Mouse (Mus musculus) embryo, embryonic 10 days (tissue): ENCODE results near the gene Krtap4-1.
"Not testable (repeated sequence)": the region's sequence is repeated elsewhere in the genome, so short reads cannot be mapped to it uniquely, and the experiment has no call there.

Source experiments
- DNase-seq: peaks from one replicate; pipeline ENCODE4 v3.0.0-alpha.2; 2015; ENCODE audit warnings: low spot score

The Krtap4-1 gene

GRCm38 (mm10) chr11:99628138-99628537 is at the start of gene Krtap4-1:
Gene Krtap4-1, minus strand, starts transcription at chr11:99628238.
- DNase-seq, result no peak

- DNase-seq, result no peak
Measured at GRCm38 (mm10) chr11:99665860-99666259, 37.8 kb upstream of the Krtap4-1 start, which contains the start of gene Krtap4-6. Gene Krtap4-6, minus strand, starts transcription at chr11:99665960.

GRCm38 (mm10) chr11:99662802-99663201 is 34.8 kb upstream of the Krtap4-1 start:
- no peak for DNase-seq

GRCm38 (mm10) chr11:99659256-99659655 is 31.2 kb upstream of the Krtap4-1 start:
- no peak for DNase-seq

GRCm38 (mm10) chr11:99658467-99659010 is 30.5 kb upstream of the Krtap4-1 start, which contains the start of gene Gm11563:
Gene Gm11563, minus strand, starts transcription at chr11:99658960.
- DNase-seq, result not testable (repeated sequence)

GRCm38 (mm10) chr11:99657051-99657450 is 29.0 kb upstream of the Krtap4-1 start:
- DNase-seq, result no peak

GRCm38 (mm10) chr11:99650136-99650535 is 22.1 kb upstream of the Krtap4-1 start, which contains the start of gene Gm11555:
Gene Gm11555, minus strand, starts transcription at chr11:99650236.
- DNase-seq, result no peak

- DNase-seq, result no peak
Measured at GRCm38 (mm10) chr11:99646444-99646843, 18.4 kb upstream of the Krtap4-1 start.

GRCm38 (mm10) chr11:99644351-99644750 is 16.3 kb upstream of the Krtap4-1 start:
- no peak for DNase-seq

GRCm38 (mm10) chr11:99643635-99644139 is 15.6 kb upstream of the Krtap4-1 start, which contains the start of gene Krtap4-7:
Gene Krtap4-7, minus strand, starts transcription at chr11:99644089.
- DNase-seq, result not testable (repeated sequence)

GRCm38 (mm10) chr11:99640926-99641325 is 12.9 kb upstream of the Krtap4-1 start:
- DNase-seq, result no peak

- DNase-seq, result no peak
Measured at GRCm38 (mm10) chr11:99637086-99637485, 9.0 kb upstream of the Krtap4-1 start.

GRCm38 (mm10) chr11:99634653-99635134 is 6.7 kb upstream of the Krtap4-1 start, which contains the start of gene Krtap4-2:
Gene Krtap4-2, minus strand, starts transcription at chr11:99635084.
- DNase-seq, result no peak

GRCm38 (mm10) chr11:99633293-99633692 is 5.3 kb upstream of the Krtap4-1 start:
- no peak for DNase-seq

- DNase-seq, result no peak
Measured at GRCm38 (mm10) chr11:99630890-99631289, 2.9 kb upstream of the Krtap4-1 start.

- no peak for DNase-seq
Measured at GRCm38 (mm10) chr11:99620335-99620734, 7.7 kb downstream of the Krtap4-1 start, which contains the start of gene Gm11562. Gene Gm11562, minus strand, starts transcription at chr11:99620435.

GRCm38 (mm10) chr11:99614796-99615363 is 13.2 kb downstream of the Krtap4-1 start, which contains the start of gene Krtap2-4:
Gene Krtap2-4, minus strand, starts transcription at chr11:99614846.
- DNase-seq, result no peak

GRCm38 (mm10) chr11:99610089-99610488 is 17.9 kb downstream of the Krtap4-1 start, which contains the start of gene Gm11937:
Gene Gm11937, minus strand, starts transcription at chr11:99610189.
- DNase-seq, result not testable (repeated sequence)

- no peak for DNase-seq
Measured at GRCm38 (mm10) chr11:99609126-99609525, 18.9 kb downstream of the Krtap4-1 start.

GRCm38 (mm10) chr11:99603208-99603607 is 24.8 kb downstream of the Krtap4-1 start, which contains the start of gene Gm11938:
Gene Gm11938, minus strand, starts transcription at chr11:99603308.
- DNase-seq, result not testable (repeated sequence)

GRCm38 (mm10) chr11:99597742-99598141 is 30.3 kb downstream of the Krtap4-1 start, which contains the start of gene Krtap9-3:
Gene Krtap9-3, minus strand, starts transcription at chr11:99598105.
- DNase-seq, result not testable (repeated sequence)

GRCm38 (mm10) chr11:99590981-99591380 is 37.1 kb downstream of the Krtap4-1 start, which contains the start of gene Krtap1-3:
Gene Krtap1-3, minus strand, starts transcription at chr11:99591339.
- DNase-seq, result no peak

- no peak for DNase-seq
Measured at GRCm38 (mm10) chr11:99585096-99585495, 42.9 kb downstream of the Krtap4-1 start.
